Mouse (Mus musculus) midbrain, embryonic 16.5 days (tissue): ENCODE results near the gene Sema5b. TPM values are rescaled to one million over a fixed set of nuclear protein-coding genes. Genes with fewer than 3 reads are reported as not detected.

ENCODE experiments used
- ATAC-seq: fragments of 200-750 bp; cut with Nextera tagmentation; 2 replicates; pipeline ENCODE4 v1.8.0; 2017; ENCODE audit warnings: moderate TSS enrichment
- H3K27ac ChIP-seq: fragments of 300-500 bp; sonication (generic); 2 replicates; pipeline ENCODE4 v1.5.1; 2014; ENCODE audit warnings: mild to moderate bottlenecking, low read length, mixed read lengths
- H3K27me3 ChIP-seq: fragments of 300-500 bp; sonication (generic); 2 replicates; pipeline ENCODE4 v1.6.1; 2014; ENCODE audit warnings: low read depth, low read length, mixed read lengths; ENCODE audit not compliant: control insufficient read depth, insufficient read depth
- H3K36me3 ChIP-seq: fragments of 300-500 bp; sonication (generic); 2 replicates; pipeline ENCODE4 v1.6.1; 2014; ENCODE audit warnings: mild to moderate bottlenecking, low read length, moderate library complexity, mixed read lengths; ENCODE audit not compliant: control insufficient read depth, insufficient read depth
- H3K4me1 ChIP-seq: fragments of 300-500 bp; sonication (generic); 2 replicates; pipeline ENCODE4 v1.6.1; 2014; ENCODE audit warnings: mild to moderate bottlenecking, low read length, mixed read lengths; ENCODE audit not compliant: control insufficient read depth, insufficient read depth
- H3K4me2 ChIP-seq: fragments of 300-500 bp; sonication (generic); 2 replicates; pipeline ENCODE4 v1.6.1; 2014; ENCODE audit warnings: mild to moderate bottlenecking, low read length, mixed read lengths
- H3K4me3 ChIP-seq: fragments of 300-500 bp; sonication (generic); 2 replicates; pipeline ENCODE4 v1.5.1; 2014; ENCODE audit warnings: low read depth, mild to moderate bottlenecking, low read length, moderate library complexity, mixed read lengths
- H3K9ac ChIP-seq: fragments of 300-500 bp; sonication (generic); 2 replicates; pipeline ENCODE4 v1.6.1; 2014; ENCODE audit warnings: low read depth, low read length, mixed read lengths
- H3K9me3 ChIP-seq: fragments of 300-500 bp; sonication (generic); replicated peaks from 2 replicates; pipeline ENCODE4 v1.6.1; 2014; ENCODE audit warnings: mild to moderate bottlenecking, low read length, mixed read lengths; ENCODE audit not compliant: control insufficient read depth, poor library complexity, severe bottlenecking
- WGBS: fragments of 180-500 bp; shearing (Covaris S2); extraction: QIAGEN DNeasy Blood & Tissue Kit; methylation state at CpG from one replicate; pipeline ENCODE4 v1.1.7; 2014; 5-methylcytosine and 5-hydroxymethylcytosine counted together
- polyA plus RNA-seq: library from polyadenylated mRNA; unstranded; fragments of >200 nt; fragmentation: Nextera tagmentation; extraction: Ambion mirVana; gene quantifications from 2 replicates; pipeline ENCODE4 v1.2.1, GENCODE M21; 2015

Gene Sema5b
- polyA plus RNA-seq, 1 experiment from 2014 or later = 17.5 TPM

DNA sequence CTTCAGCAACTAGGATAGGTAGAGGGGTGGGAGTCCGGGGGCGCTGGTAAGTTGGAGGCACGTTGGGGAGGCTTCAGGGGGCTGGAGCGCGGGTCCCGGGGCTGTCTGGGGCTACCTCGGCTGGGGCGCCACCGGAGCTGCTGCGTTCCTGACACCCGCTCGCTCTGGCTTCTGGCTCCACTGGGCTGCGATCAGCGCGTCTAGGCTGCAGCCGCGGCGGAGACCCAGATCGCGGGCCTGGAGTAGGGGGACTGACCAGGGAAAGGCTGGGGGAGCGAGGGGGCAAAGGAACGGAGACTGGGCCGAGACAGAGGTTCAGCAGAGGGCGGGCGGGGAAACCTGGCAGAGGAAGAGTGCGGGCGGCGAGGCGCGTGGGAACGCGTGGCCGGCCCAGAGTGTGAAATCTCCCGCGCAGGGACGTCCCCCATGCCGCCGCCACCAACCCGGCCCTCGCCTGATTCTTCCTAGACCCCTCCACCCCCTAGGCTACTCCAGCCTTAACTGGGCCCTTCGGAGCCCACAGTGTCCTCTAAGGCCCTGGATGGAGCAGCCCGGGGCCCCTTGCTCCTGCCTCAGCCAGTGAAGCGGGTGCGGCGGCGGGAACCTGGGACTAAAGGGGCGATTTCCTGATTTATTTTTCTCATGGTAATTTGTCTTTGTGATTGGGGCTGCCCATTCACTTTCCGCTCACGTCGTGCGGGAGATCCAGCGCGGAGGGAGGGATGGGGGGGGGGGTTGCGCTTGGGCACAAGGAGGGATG, 896 bp downstream of the Sema5b start:
- peak; percentile 50 for ATAC-seq
- Histone ChIP-seq H3K27ac (peak overlapping the region; percentile 70), H3K36me3 (no peaks in the 10 kb centered on the region; the same call in 1 of the 2 replicates), H3K4me3 (peak overlapping the region; percentile 82), H3K9ac (peak overlapping the region; percentile 85), H3K27me3 (peaks cover 5% of the 10 kb centered on the region), H3K9me3 (no peaks in the 10 kb centered on the region), H3K4me2 (peak overlapping the region; percentile 94), H3K4me1 (peaks cover 7% of the 10 kb centered on the region; the same call in 1 of the 2 replicates)
- under 1% methylated on average over 49 of the region's 54 CpGs for WGBS

- Histone ChIP-seq H3K4me2 (peak overlapping the region; percentile 94), H3K27ac (no peak overlapping the region; the same call in 1 of the 2 replicates), H3K4me1 (peaks cover 7% of the 10 kb centered on the region; the same call in 1 of the 2 replicates), H3K9me3 (no peaks in the 10 kb centered on the region), H3K4me3 (peak overlapping the region; percentile 82), H3K27me3 (peaks cover 5% of the 10 kb centered on the region), H3K36me3 (no peaks in the 10 kb centered on the region; the same call in 1 of the 2 replicates), H3K9ac (peak overlapping the region; percentile 85)
- 1% methylated on average over 27 of the region's 27 CpGs for WGBS
- ATAC-seq = no peak
Observed at GRCm38 (mm10) chr16:35542421-35542780, 1.5 kb downstream of the Sema5b start.

- Histone ChIP-seq H3K36me3 (no peaks in the 10 kb centered on the region; the same call in 1 of the 2 replicates), H3K9me3 (no peaks in the 10 kb centered on the region), H3K4me1 (peaks cover 4% of the 10 kb centered on the region; the same call in 1 of the 2 replicates), H3K27me3 (no peaks in the 10 kb centered on the region), H3K4me3 (no peak overlapping the region), H3K27ac (no peak overlapping the region), H3K4me2 (no peak overlapping the region), H3K9ac (no peak overlapping the region)
- ATAC-seq = no peak
- WGBS = 87% methylated on average over 4 of the region's 4 CpGs
Observed at GRCm38 (mm10) chr16:35545723-35546122, 4.8 kb downstream of the Sema5b start.

GRCm38 (mm10) chr16:35547966-35548365, 7.0 kb downstream of the Sema5b start:
- H3K27me3 ChIP-seq = no peaks in the 10 kb centered on the region
- no peaks in the 10 kb centered on the region for H3K4me1 ChIP-seq
- no peak overlapping the region for H3K4me3 ChIP-seq
- H3K9me3 ChIP-seq = no peaks in the 10 kb centered on the region
- H3K36me3 ChIP-seq = no peaks in the 10 kb centered on the region; the same call in 1 of the 2 replicates
- ATAC-seq = no peak
- no peak overlapping the region for H3K27ac ChIP-seq
- H3K9ac ChIP-seq = no peak overlapping the region
- H3K4me2 ChIP-seq = no peak overlapping the region

GRCm38 (mm10) chr16:35549354-35549753, 8.4 kb downstream of the Sema5b start:
- no peak overlapping the region for H3K27ac ChIP-seq
- H3K4me1 ChIP-seq = no peaks in the 10 kb centered on the region
- H3K4me2 ChIP-seq = no peak overlapping the region
- H3K9me3 ChIP-seq = no peaks in the 10 kb centered on the region
- no peaks in the 10 kb centered on the region for H3K27me3 ChIP-seq
- no peak overlapping the region for H3K9ac ChIP-seq
- no peak overlapping the region for H3K4me3 ChIP-seq
- ATAC-seq = no peak
- no peaks in the 10 kb centered on the region; the same call in 1 of the 2 replicates for H3K36me3 ChIP-seq
- 81% methylated on average over 2 of the region's 2 CpGs for WGBS

DNA sequence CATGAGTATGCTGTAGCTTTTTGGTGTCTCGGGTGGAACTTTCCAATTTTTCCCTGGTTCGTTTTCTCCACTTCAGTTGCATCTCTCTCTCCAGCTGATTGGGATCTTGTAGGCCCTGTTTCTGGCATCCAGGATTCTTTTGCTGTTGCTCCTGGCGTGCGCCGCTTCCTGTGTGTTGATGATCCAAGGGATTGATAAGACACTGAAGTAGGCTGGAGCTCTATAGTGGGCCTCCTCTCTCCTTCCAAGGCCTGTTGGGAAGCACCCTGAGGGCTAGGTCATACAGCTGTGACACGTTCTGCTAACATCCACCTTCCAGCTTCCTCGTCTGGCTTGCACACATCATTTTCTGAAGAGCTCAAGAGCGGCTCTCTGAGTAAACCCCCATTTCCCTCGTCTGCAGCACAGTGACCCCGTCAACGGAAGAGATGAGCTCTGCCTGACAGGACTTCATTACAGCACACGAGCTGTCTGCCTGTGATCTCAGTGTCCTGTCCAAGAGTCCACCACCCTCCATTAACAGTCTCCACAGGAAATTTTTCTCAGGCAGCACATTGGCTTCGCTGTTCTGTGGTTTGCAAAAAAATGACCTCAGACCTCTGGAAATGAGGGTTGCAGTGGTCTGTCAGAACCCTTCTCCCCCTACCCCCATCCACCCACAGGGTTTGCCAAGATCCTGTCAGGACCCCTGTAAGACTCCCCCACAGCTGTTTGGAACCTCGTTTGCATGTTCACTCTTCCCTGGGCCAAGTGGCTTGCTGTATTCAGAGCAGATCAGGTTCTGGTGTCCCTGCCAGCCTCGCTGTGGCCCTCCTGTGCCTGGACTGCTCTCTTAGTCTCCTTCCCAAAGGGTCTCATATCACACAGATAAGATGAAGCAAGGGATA, 14.9 kb downstream of the Sema5b start:
- no peak overlapping the region for H3K4me3 ChIP-seq
- no peak overlapping the region for H3K4me2 ChIP-seq
- no peaks in the 10 kb centered on the region for H3K9me3 ChIP-seq
- no peak overlapping the region for H3K9ac ChIP-seq
- H3K27ac ChIP-seq = no peak overlapping the region
- H3K27me3 ChIP-seq = no peaks in the 10 kb centered on the region
- ATAC-seq = no peak
- H3K4me1 ChIP-seq = no peaks in the 10 kb centered on the region
- H3K36me3 ChIP-seq = no peaks in the 10 kb centered on the region
- WGBS = 66% methylated on average over 15 of the region's 15 CpGs

DNA sequence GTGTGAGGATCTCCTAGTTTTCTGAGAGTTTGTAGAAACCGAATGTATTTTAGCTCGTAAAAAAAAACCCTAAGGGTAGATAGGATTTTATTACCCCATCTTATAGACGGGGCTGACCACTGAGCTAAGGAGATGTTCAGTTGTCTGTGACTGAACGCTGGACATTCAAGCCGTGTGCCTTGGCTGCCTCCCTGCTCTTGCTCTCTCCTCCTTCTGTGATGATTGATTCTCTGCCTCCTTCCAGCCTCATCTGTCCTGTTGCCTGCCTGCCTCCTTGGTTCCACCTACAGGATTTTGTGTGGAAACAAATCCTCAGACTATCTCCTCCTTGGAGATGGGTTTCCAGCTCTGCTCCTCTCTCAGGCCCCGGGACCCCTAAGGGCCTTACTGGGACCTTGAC, 16.1 kb downstream of the Sema5b start:
- no peaks in the 10 kb centered on the region for H3K36me3 ChIP-seq
- WGBS = 78% methylated on average over 6 of the region's 6 CpGs
- no peak overlapping the region for H3K4me3 ChIP-seq
- no peaks in the 10 kb centered on the region for H3K9me3 ChIP-seq
- H3K27ac ChIP-seq = no peak overlapping the region
- H3K4me1 ChIP-seq = no peaks in the 10 kb centered on the region
- H3K9ac ChIP-seq = no peak overlapping the region
- no peak for ATAC-seq
- no peaks in the 10 kb centered on the region for H3K27me3 ChIP-seq
- H3K4me2 ChIP-seq = no peak overlapping the region

GRCm38 (mm10) chr16:35561541-35561940, 20.6 kb downstream of the Sema5b start:
- WGBS = 81% methylated on average over 6 of the region's 6 CpGs
- H3K27ac ChIP-seq = no peak overlapping the region
- no peak for ATAC-seq

More at GRCm38 (mm10) chr16:35561541-35561940, 20.6 kb downstream of the Sema5b start:
- no peaks in the 10 kb centered on the region for H3K36me3 ChIP-seq
- no peaks in the 10 kb centered on the region for H3K27me3 ChIP-seq
- peaks cover 9% of the 10 kb centered on the region for H3K4me1 ChIP-seq
- no peak overlapping the region for H3K4me2 ChIP-seq
- no peaks in the 10 kb centered on the region for H3K9me3 ChIP-seq
- H3K9ac ChIP-seq = no peak overlapping the region
- H3K4me3 ChIP-seq = no peak overlapping the region
